Mouse (Mus musculus): ENCODE results near the gene Wipi1. TPM values are rescaled to one million over a fixed set of nuclear protein-coding genes. Genes with fewer than 3 reads are reported as not detected.
"Not testable (repeated sequence)": the region's sequence is repeated elsewhere in the genome, so short reads cannot be mapped to it uniquely, and the experiment has no call there.

The Wipi1 gene
- polyA plus RNA-seq (2014; fragmentation: Nextera tagmentation; extraction: Ambion mirVana): 11.4 and 12.2 TPM in 2 replicates

- ATAC-seq (ENCODE audit: insufficient read depth, low FRiP score, low TSS enrichment): peak; percentile 96
- DNase-seq (ENCODE audit: low spot score): peak; percentile 97
- peak within 1 kb of the TSS; percentile 69 for H3K4me2 ChIP-seq (ENCODE audit: low read depth)
- 0 out of 2 replicates have a peak, but pooled peaks cover 2% of the 10 kb centered on the region for H3K27me3 ChIP-seq (ENCODE audit: control insufficient read depth, insufficient read depth, low read length)
- peaks cover 2% of the 10 kb centered on the region; the same call in 1 of the 2 replicates for H3K4me1 ChIP-seq (ENCODE audit: control insufficient read depth, insufficient read depth, low read length)
- H3K27ac ChIP-seq (ENCODE audit: low read depth, low read length): no peak within 1 kb of the TSS
- no peaks in the 10 kb centered on the region for H3K36me3 ChIP-seq (ENCODE audit: control insufficient read depth, insufficient read depth, low read length)
- under 1% methylated on average over 56 of the region's 58 CpGs for WGBS
- H3K9ac ChIP-seq (ENCODE audit: low read length): peak within 1 kb of the TSS; percentile 60
- H3K9me3 ChIP-seq (ENCODE audit: control insufficient read depth, low read length): no peaks in the 10 kb centered on the region
- H3K4me3 ChIP-seq (ENCODE audit: low read depth, low read length): peak within 1 kb of the TSS; percentile 44
Measured at GRCm38 (mm10) chr11:109611303-109612149, at the start of gene Wipi1. Gene Wipi1, minus strand, starts transcription at chr11:109611967.

- not testable (repeated sequence) for H3K27ac ChIP-seq (ENCODE audit: low read depth, low read length); ATAC-seq (ENCODE audit: insufficient read depth, low FRiP score, low TSS enrichment)
Measured at GRCm38 (mm10) chr11:109660526-109660925, 48.8 kb upstream of the Wipi1 start.

GRCm38 (mm10) chr11:109656232-109656631 lies 44.5 kb upstream of the Wipi1 start:
- H3K36me3 ChIP-seq (ENCODE audit: control insufficient read depth, insufficient read depth, low read length): peaks cover 15% of the 10 kb centered on the region
- 89% methylated on average over 7 of the region's 7 CpGs for WGBS
- H3K27ac ChIP-seq (ENCODE audit: low read depth, low read length): no peak overlapping the region

More at GRCm38 (mm10) chr11:109660526-109660925, 48.8 kb upstream of the Wipi1 start:
- not testable (repeated sequence) for H3K9ac ChIP-seq (ENCODE audit: low read length); H3K4me3 ChIP-seq (ENCODE audit: low read depth, low read length); H3K27me3 ChIP-seq (ENCODE audit: control insufficient read depth, insufficient read depth, low read length); H3K4me2 ChIP-seq (ENCODE audit: low read depth); H3K4me1 ChIP-seq (ENCODE audit: control insufficient read depth, insufficient read depth, low read length); H3K9me3 ChIP-seq (ENCODE audit: control insufficient read depth, low read length); DNase-seq (ENCODE audit: low spot score)
- 92% methylated on average over 8 of the region's 8 CpGs for WGBS
- peaks cover 25% of the 10 kb centered on the region for H3K36me3 ChIP-seq (ENCODE audit: control insufficient read depth, insufficient read depth, low read length)

GRCm38 (mm10) chr11:109654581-109654980 lies 42.8 kb upstream of the Wipi1 start:
- H3K36me3 ChIP-seq (ENCODE audit: control insufficient read depth, insufficient read depth, low read length): peaks cover 6% of the 10 kb centered on the region; the same call in 1 of the 2 replicates
- H3K4me3 ChIP-seq (ENCODE audit: low read depth, low read length): no peak overlapping the region
- no peak overlapping the region for H3K27ac ChIP-seq (ENCODE audit: low read depth, low read length)
- WGBS: 93% methylated on average over 6 of the region's 6 CpGs
- DNase-seq (ENCODE audit: low spot score): no peak
- H3K9me3 ChIP-seq (ENCODE audit: control insufficient read depth, low read length): no peaks in the 10 kb centered on the region
- no peak overlapping the region for H3K9ac ChIP-seq (ENCODE audit: low read length)
- no peaks in the 10 kb centered on the region for H3K27me3 ChIP-seq (ENCODE audit: control insufficient read depth, insufficient read depth, low read length)
- H3K4me2 ChIP-seq (ENCODE audit: low read depth): no peak overlapping the region
- peaks cover 16% of the 10 kb centered on the region for H3K4me1 ChIP-seq (ENCODE audit: control insufficient read depth, insufficient read depth, low read length)
- no peak for ATAC-seq (ENCODE audit: insufficient read depth, low FRiP score, low TSS enrichment)

More at GRCm38 (mm10) chr11:109656232-109656631, 44.5 kb upstream of the Wipi1 start:
- no peak overlapping the region for H3K9ac ChIP-seq (ENCODE audit: low read length)
- H3K27me3 ChIP-seq (ENCODE audit: control insufficient read depth, insufficient read depth, low read length): no peaks in the 10 kb centered on the region
- no peaks in the 10 kb centered on the region for H3K9me3 ChIP-seq (ENCODE audit: control insufficient read depth, low read length)
- H3K4me3 ChIP-seq (ENCODE audit: low read depth, low read length): no peak overlapping the region
- peaks cover 16% of the 10 kb centered on the region for H3K4me1 ChIP-seq (ENCODE audit: control insufficient read depth, insufficient read depth, low read length)
- no peak overlapping the region for H3K4me2 ChIP-seq (ENCODE audit: low read depth)
- no peak for DNase-seq (ENCODE audit: low spot score)
- no peak for ATAC-seq (ENCODE audit: insufficient read depth, low FRiP score, low TSS enrichment)

GRCm38 (mm10) chr11:109653201-109653600 lies 41.4 kb upstream of the Wipi1 start:
- Histone ChIP-seq H3K4me1 (ENCODE audit: control insufficient read depth, insufficient read depth, low read length) (peaks cover 16% of the 10 kb centered on the region), H3K27ac (ENCODE audit: low read depth, low read length) (no peak overlapping the region), H3K9me3 (ENCODE audit: control insufficient read depth, low read length) (no peaks in the 10 kb centered on the region), H3K36me3 (ENCODE audit: control insufficient read depth, insufficient read depth, low read length) (peaks cover 6% of the 10 kb centered on the region; the same call in 1 of the 2 replicates), H3K4me3 (ENCODE audit: low read depth, low read length) (no peak overlapping the region), H3K27me3 (ENCODE audit: control insufficient read depth, insufficient read depth, low read length) (no peaks in the 10 kb centered on the region), H3K9ac (ENCODE audit: low read length) (peak overlapping the region; percentile 22; the same call in 1 of the 2 replicates), H3K4me2 (ENCODE audit: low read depth) (no peak overlapping the region)
- no peak for DNase-seq (ENCODE audit: low spot score)
- WGBS: 81% methylated on average over 8 of the region's 8 CpGs
- no peak for ATAC-seq (ENCODE audit: insufficient read depth, low FRiP score, low TSS enrichment)

- Histone ChIP-seq H3K4me3 (ENCODE audit: low read depth, low read length) (peak overlapping the region; percentile 98), H3K27me3 (ENCODE audit: control insufficient read depth, insufficient read depth, low read length) (no peaks in the 10 kb centered on the region), H3K36me3 (ENCODE audit: control insufficient read depth, insufficient read depth, low read length) (peaks cover 6% of the 10 kb centered on the region; the same call in 1 of the 2 replicates), H3K4me1 (ENCODE audit: control insufficient read depth, insufficient read depth, low read length) (peaks cover 16% of the 10 kb centered on the region), H3K27ac (ENCODE audit: low read depth, low read length) (no peak overlapping the region), H3K9ac (ENCODE audit: low read length) (peak overlapping the region; percentile 96), H3K4me2 (ENCODE audit: low read depth) (peak overlapping the region; percentile 82), H3K9me3 (ENCODE audit: control insufficient read depth, low read length) (no peaks in the 10 kb centered on the region)
- DNase-seq (ENCODE audit: low spot score) (no peak), ATAC-seq (ENCODE audit: insufficient read depth, low FRiP score, low TSS enrichment) (no peak)
- 80% methylated on average over 6 of the region's 6 CpGs for WGBS
Measured at GRCm38 (mm10) chr11:109652505-109652904, 40.7 kb upstream of the Wipi1 start.

- ATAC-seq (ENCODE audit: insufficient read depth, low FRiP score, low TSS enrichment): no peak
- Histone ChIP-seq H3K27me3 (ENCODE audit: control insufficient read depth, insufficient read depth, low read length) (no peaks in the 10 kb centered on the region), H3K9ac (ENCODE audit: low read length) (peak overlapping the region; percentile 96), H3K4me1 (ENCODE audit: control insufficient read depth, insufficient read depth, low read length) (peaks cover 16% of the 10 kb centered on the region), H3K4me3 (ENCODE audit: low read depth, low read length) (peak overlapping the region; percentile 98), H3K36me3 (ENCODE audit: control insufficient read depth, insufficient read depth, low read length) (peaks cover 4% of the 10 kb centered on the region; the same call in 1 of the 2 replicates), H3K9me3 (ENCODE audit: control insufficient read depth, low read length) (no peaks in the 10 kb centered on the region), H3K4me2 (ENCODE audit: low read depth) (peak overlapping the region; percentile 82), H3K27ac (ENCODE audit: low read depth, low read length) (peak overlapping the region; percentile 94)
- under 1% methylated on average over 21 of the region's 21 CpGs for WGBS
- DNase-seq (ENCODE audit: low spot score): no peak
Measured at GRCm38 (mm10) chr11:109651566-109652024, 39.8 kb upstream of the Wipi1 start.

- Histone ChIP-seq H3K36me3 (ENCODE audit: control insufficient read depth, insufficient read depth, low read length) (0 out of 2 replicates have a peak, but pooled peaks cover 4% of the 10 kb centered on the region), H3K4me2 (ENCODE audit: low read depth) (peak overlapping the region; percentile 82), H3K27me3 (ENCODE audit: control insufficient read depth, insufficient read depth, low read length) (no peaks in the 10 kb centered on the region), H3K9me3 (ENCODE audit: control insufficient read depth, low read length) (no peaks in the 10 kb centered on the region), H3K4me3 (ENCODE audit: low read depth, low read length) (peak overlapping the region; percentile 98), H3K9ac (ENCODE audit: low read length) (peak overlapping the region; percentile 96), H3K27ac (ENCODE audit: low read depth, low read length) (peak overlapping the region; percentile 94), H3K4me1 (ENCODE audit: control insufficient read depth, insufficient read depth, low read length) (peaks cover 16% of the 10 kb centered on the region)
- WGBS: under 1% methylated on average over 78 of the region's 90 CpGs
- ATAC-seq (ENCODE audit: insufficient read depth, low FRiP score, low TSS enrichment) (peak; percentile 97), DNase-seq (ENCODE audit: low spot score) (peak; percentile 96)
Measured at GRCm38 (mm10) chr11:109650788-109651565, 39.2 kb upstream of the Wipi1 start.
